Mouse (Mus musculus) spleen, adult 2 months (tissue): ENCODE results near the gene Rnaseh2a. TPM values are rescaled to one million over a fixed set of nuclear protein-coding genes. Genes with fewer than 3 reads are reported as not detected.

ENCODE experiments used
- DNase-seq, 2 experiments: peaks; one replicate each; pipeline versions ENCODE4 v3.0.0 to v3.0.0-alpha.2; 2012 to 2021; ENCODE audit warnings: low spot score in 2 of 2, low read depth in 1 of 2
- H3K27ac ChIP-seq: fragments of 200-500 bp; 2 replicates; pipeline ENCODE4 v1.5.1; 2012; ENCODE audit warnings: low read length, inconsistent platforms; ENCODE audit not compliant: insufficient read depth
- H3K27me3 ChIP-seq: fragments of 200-500 bp; 2 replicates; pipeline ENCODE4 v1.6.1; 2012; ENCODE audit warnings: mild to moderate bottlenecking, moderate library complexity, low read length, inconsistent platforms; ENCODE audit not compliant: control insufficient read depth, insufficient read depth
- H3K36me3 ChIP-seq: fragments of 200-500 bp; 2 replicates; pipeline ENCODE4 v1.6.1; 2012; ENCODE audit warnings: mild to moderate bottlenecking, low read length, inconsistent platforms; ENCODE audit not compliant: control insufficient read depth, insufficient read depth
- H3K4me1 ChIP-seq: fragments of 200-500 bp; 2 replicates; pipeline ENCODE4 v1.6.1; 2011; ENCODE audit warnings: inconsistent platforms; ENCODE audit not compliant: control insufficient read depth, insufficient read depth, insufficient read length
- H3K4me3 ChIP-seq: fragments of 200-500 bp; 2 replicates; pipeline ENCODE4 v1.5.1; 2011; ENCODE audit warnings: mild to moderate bottlenecking, inconsistent platforms; ENCODE audit not compliant: insufficient read depth, insufficient read length; ENCODE audit errors: extremely low read depth
- CTCF ChIP-seq: fragments of 200-500 bp; IDR thresholded peaks from 2 replicates; pipeline ENCODE4 v1.5.1; 2011; ENCODE audit warnings: mild to moderate bottlenecking, inconsistent platforms; ENCODE audit not compliant: insufficient read depth, insufficient read length, insufficient replicate concordance; ENCODE audit errors: extremely low read depth
- POLR2A ChIP-seq: fragments of 200-500 bp; IDR thresholded peaks from 2 replicates; pipeline ENCODE4 v1.6.1; 2011; ENCODE audit warnings: low read depth, low read length, inconsistent platforms
- WGBS: fragments of 180-500 bp; shearing (Covaris S2); methylation state at CpG from one replicate; pipeline ENCODE4 v1.1.7; 2018; 5-methylcytosine and 5-hydroxymethylcytosine counted together
- polyA plus RNA-seq: library from polyadenylated mRNA; depleted of rRNA; stranded (reverse); fragments of >200 nt; gene quantifications from 2 replicates; pipeline ENCODE4 v1.2.3, GENCODE M21; 2012; rRNA removed

Gene Rnaseh2a
- polyA plus RNA-seq, 1 experiment: 34.2 TPM

DNA sequence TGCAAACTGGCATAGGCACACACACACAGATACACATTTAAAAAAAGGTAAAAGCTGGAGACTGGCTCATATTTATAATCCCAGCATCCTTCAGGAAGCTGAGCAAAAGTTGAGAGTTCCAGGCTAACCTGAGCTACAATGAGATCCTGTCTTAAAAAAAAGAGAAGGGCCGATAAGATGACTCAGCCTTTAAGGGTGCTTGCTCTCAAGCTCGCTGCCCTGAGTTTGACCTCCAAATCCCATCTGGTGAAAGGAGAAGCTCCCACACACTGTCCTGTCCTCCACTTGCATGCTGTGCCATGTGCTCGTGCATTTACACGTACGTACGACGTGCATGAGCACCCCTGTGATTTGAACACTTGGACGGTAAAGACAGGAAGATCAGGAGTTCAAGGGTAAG, 62.1 kb downstream of the Rnaseh2a start:
- no peak overlapping the region for H3K27ac ChIP-seq
- no peak for TF ChIP-seq CTCF
- no peak for TF ChIP-seq POLR2A
- H3K36me3 ChIP-seq: peaks cover 3% of the 10 kb centered on the region; the same call in 1 of the 2 replicates
- WGBS: 53% methylated on average over 8 of the region's 8 CpGs
- H3K4me1 ChIP-seq: peaks cover 11% of the 10 kb centered on the region
- DNase-seq: no peak
- no peak overlapping the region for H3K4me3 ChIP-seq
- H3K27me3 ChIP-seq: no peaks in the 10 kb centered on the region

GRCm38 (mm10) chr8:84907037-84907436, 62.5 kb downstream of the Rnaseh2a start:
- 94% methylated on average over 9 of the region's 9 CpGs for WGBS
- H3K4me3 ChIP-seq: no peak overlapping the region
- peaks cover 8% of the 10 kb centered on the region for H3K4me1 ChIP-seq
- no peak for TF ChIP-seq CTCF
- peaks cover 3% of the 10 kb centered on the region; the same call in 1 of the 2 replicates for H3K36me3 ChIP-seq
- DNase-seq: no peak
- no peaks in the 10 kb centered on the region for H3K27me3 ChIP-seq
- no peak overlapping the region for H3K27ac ChIP-seq

Other genes starting within 250 kb of the Rnaseh2a start
- 4.5 TPM in 2 replicates for gene G430095P16Rik, start 246.8 kb downstream of the Rnaseh2a start, polyA plus RNA-seq
- 13.7 and 17.1 TPM in 2 replicates for gene Nfix, start 169.4 kb downstream of the Rnaseh2a start, polyA plus RNA-seq
- 1.6 and 1.8 TPM in 2 replicates for gene Dand5, start 146.9 kb downstream of the Rnaseh2a start, polyA plus RNA-seq
- 20.3 and 61.4 TPM in 2 replicates for gene Gadd45gip1, start 138.2 kb downstream of the Rnaseh2a start, polyA plus RNA-seq
- 125 and 162 TPM in 2 replicates for gene Rad23a, start 129.1 kb downstream of the Rnaseh2a start, polyA plus RNA-seq
- gene Calr, start 122.8 kb downstream of the Rnaseh2a start, polyA plus RNA-seq: 112 and 116 TPM in 2 replicates
- gene Farsa, start 112.8 kb downstream of the Rnaseh2a start, polyA plus RNA-seq: 50.3 and 55.0 TPM in 2 replicates
- gene Syce2, start 97.7 kb downstream of the Rnaseh2a start, polyA plus RNA-seq: 1.8 and 2.0 TPM in 2 replicates
- gene Gcdh, start 75.8 kb downstream of the Rnaseh2a start, polyA plus RNA-seq: 44.2 and 48.3 TPM in 2 replicates
- 46.5 and 70.0 TPM in 2 replicates for gene Klf1, start 67.8 kb downstream of the Rnaseh2a start, polyA plus RNA-seq
- 43.4 and 44.9 TPM in 2 replicates for gene Dnase2a, start 61.2 kb downstream of the Rnaseh2a start, polyA plus RNA-seq
- gene Mast1, start 32.4 kb downstream of the Rnaseh2a start, polyA plus RNA-seq: 0.70 and 0.74 TPM in 2 replicates
- not detected in 2 replicates for gene Rtbdn, start 22.8 kb downstream of the Rnaseh2a start, polyA plus RNA-seq
- not detected in 2 replicates for gene Gm49661, start 334 bp downstream of the Rnaseh2a start, polyA plus RNA-seq
- gene Prdx2, start 180 bp downstream of the Rnaseh2a start, polyA plus RNA-seq: 149 and 164 TPM in 2 replicates
- 89.2 and 154 TPM in 2 replicates for gene Junb, start 9.0 kb upstream of the Rnaseh2a start, polyA plus RNA-seq
- gene Hook2, start 20.8 kb upstream of the Rnaseh2a start, polyA plus RNA-seq: 3.6 and 3.9 TPM in 2 replicates
- not detected in 2 replicates for gene Best2, start 44.8 kb upstream of the Rnaseh2a start, polyA plus RNA-seq
- gene Asna1, start 55.5 kb upstream of the Rnaseh2a start, polyA plus RNA-seq: 71.6 and 72.0 TPM in 2 replicates
- 87.8 and 137 TPM in 2 replicates for gene Trir, start 57.1 kb upstream of the Rnaseh2a start, polyA plus RNA-seq
- 40.0 and 47.5 TPM in 2 replicates for gene Tnpo2, start 67.1 kb upstream of the Rnaseh2a start, polyA plus RNA-seq
- gene Fbxw9, start 90.3 kb upstream of the Rnaseh2a start, polyA plus RNA-seq: 18.8 and 22.5 TPM in 2 replicates
- 0.48 and 1.4 TPM in 2 replicates for gene Gm5741, start 98.2 kb upstream of the Rnaseh2a start, polyA plus RNA-seq
- gene Dhps, start 102.0 kb upstream of the Rnaseh2a start, polyA plus RNA-seq: 40.6 and 84.9 TPM in 2 replicates
- gene Wdr83os, start 111.0 kb upstream of the Rnaseh2a start, polyA plus RNA-seq: 68.5 and 73.6 TPM in 2 replicates
- 20.6 and 26.3 TPM in 2 replicates for gene Wdr83, start 111.5 kb upstream of the Rnaseh2a start, polyA plus RNA-seq
- 163 and 165 TPM in 2 replicates for gene Man2b1, start 113.5 kb upstream of the Rnaseh2a start, polyA plus RNA-seq
- 0.05 and 0.11 TPM in 2 replicates for gene Zfp791, start 153.3 kb upstream of the Rnaseh2a start, polyA plus RNA-seq
- 0.04 TPM in 1 of 2 replicates, not detected in the other for gene Cks1brt, start 182.2 kb upstream of the Rnaseh2a start, polyA plus RNA-seq